Mouse (Mus musculus) ovary, adult 2 months (tissue): ENCODE results near the gene Adcyap1r1. TPM values are rescaled to one million over a fixed set of nuclear protein-coding genes. Genes with fewer than 3 reads are reported as not detected.

Experiments used
- polyA plus RNA-seq: library from polyadenylated mRNA; depleted of rRNA; stranded (reverse); fragments of >200 nt; gene quantifications from 2 replicates; pipeline ENCODE4 v1.2.3, GENCODE M21; 2012; rRNA removed

Adcyap1r1 gene
- polyA plus RNA-seq = 12.0 and 22.7 TPM in 2 replicates

GRCm38 (mm10) chr6:55451771-55452371, at the start of gene Adcyap1r1:
Gene Adcyap1r1 (plus strand): TSS chr6:55451978.

Other genes with a start within 250 kb of the Adcyap1r1 start
- 14.9 and 17.7 TPM in 2 replicates for gene Mindy4, start 248.6 kb upstream of the Adcyap1r1 start, polyA plus RNA-seq
- 212 and 225 TPM in 2 replicates for gene Aqp1, start 115.5 kb upstream of the Adcyap1r1 start, polyA plus RNA-seq
- not detected in 2 replicates for gene Ghrhr, start 75.7 kb upstream of the Adcyap1r1 start, polyA plus RNA-seq
- gene Neurod6, start 229.3 kb downstream of the Adcyap1r1 start, polyA plus RNA-seq = not detected in 2 replicates